Mouse (Mus musculus) kidney, postnatal 4 days (tissue): ENCODE data around the gene Fam53b.

Experiments
- DNase-seq, 2 experiments: peaks; one replicate each; pipeline ENCODE4 v3.0.0; 2021; ENCODE audit warnings: mixed read lengths in 2 of 2

Fam53b gene

DNA sequence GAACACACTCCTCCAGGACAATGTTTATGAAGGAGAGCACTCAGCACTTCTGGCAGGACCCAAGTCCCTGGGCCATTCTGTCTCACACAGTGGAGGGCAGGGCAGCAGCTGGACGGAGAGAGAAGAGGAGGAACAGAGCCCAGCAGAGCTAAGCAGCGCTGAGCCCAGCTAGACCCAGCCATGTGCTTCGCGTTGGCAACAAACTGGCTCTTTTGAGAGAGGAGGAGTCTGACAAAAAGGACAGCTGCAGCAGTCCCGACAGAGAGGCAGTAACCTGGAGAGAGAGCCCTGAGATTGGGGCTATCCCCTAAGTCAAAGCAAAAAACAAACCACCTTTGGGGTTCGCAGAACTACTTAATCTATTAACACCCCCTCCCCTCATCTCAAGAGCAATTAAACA, 3.3 kb downstream of the Fam53b start:
- DNase-seq, result peak; percentile 54 to 69

DNA sequence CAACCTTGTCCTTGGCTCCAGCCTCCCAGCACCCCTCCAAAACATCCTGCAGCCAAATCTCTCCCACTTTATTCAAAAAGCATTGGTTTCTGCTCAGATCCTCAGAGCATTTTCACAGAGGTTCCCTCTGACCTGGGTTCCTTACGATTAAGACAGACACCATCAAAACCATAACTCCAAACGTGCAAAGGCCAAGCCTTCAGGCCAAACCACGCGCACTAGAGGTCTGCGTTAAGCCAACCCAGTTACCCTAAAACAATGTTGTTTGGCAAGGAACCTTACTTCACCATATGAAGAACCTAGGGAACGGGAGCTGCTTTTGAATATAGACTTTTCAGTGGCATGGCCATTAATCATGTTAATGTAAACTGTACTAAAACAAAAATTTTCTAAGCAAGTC, 4.0 kb downstream of the Fam53b start:
- DNase-seq, result no peak

DNA sequence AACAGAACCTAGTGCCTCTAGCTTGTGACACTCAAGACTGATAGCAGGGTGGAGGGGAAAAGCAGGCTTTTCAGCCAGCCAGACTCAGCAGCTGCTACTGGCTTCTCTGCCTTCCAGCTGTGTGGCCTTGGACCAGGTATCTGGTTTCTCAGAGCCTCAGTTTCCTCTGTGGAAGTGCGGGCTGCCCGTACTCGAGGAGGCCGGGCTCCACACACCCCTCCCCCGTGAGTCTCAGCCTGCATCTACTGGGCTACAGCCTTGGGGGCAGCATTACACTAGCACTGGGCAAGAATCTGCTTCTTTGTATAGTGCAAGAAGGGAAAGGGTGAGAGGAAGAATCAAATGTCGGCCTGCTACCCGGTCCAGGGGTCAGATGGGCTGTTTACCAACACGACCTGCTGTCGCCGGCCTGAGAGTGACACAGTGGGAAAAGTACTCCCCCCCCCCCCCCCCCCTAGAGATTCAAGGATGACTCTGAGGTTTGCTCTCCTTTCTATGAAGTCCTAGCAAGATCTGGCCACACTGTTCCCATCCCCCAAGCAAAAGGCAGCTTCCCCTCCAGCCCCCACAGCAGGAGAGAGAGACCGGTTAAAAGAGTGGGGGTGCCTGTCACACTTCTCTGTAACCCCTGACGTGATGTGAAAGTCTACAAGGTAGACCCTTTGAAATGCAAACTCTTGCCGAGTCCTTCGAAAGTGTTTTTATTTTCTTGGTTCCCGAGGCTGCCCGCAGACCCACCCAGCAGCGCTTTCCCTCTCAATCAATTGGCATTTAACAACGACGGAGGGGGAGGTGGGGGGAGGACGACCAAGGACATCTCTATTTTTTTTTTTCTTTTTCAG, 4.6 kb downstream of the Fam53b start:
- DNase-seq, result peak in 1 of 2 experiments; percentile 62

DNA sequence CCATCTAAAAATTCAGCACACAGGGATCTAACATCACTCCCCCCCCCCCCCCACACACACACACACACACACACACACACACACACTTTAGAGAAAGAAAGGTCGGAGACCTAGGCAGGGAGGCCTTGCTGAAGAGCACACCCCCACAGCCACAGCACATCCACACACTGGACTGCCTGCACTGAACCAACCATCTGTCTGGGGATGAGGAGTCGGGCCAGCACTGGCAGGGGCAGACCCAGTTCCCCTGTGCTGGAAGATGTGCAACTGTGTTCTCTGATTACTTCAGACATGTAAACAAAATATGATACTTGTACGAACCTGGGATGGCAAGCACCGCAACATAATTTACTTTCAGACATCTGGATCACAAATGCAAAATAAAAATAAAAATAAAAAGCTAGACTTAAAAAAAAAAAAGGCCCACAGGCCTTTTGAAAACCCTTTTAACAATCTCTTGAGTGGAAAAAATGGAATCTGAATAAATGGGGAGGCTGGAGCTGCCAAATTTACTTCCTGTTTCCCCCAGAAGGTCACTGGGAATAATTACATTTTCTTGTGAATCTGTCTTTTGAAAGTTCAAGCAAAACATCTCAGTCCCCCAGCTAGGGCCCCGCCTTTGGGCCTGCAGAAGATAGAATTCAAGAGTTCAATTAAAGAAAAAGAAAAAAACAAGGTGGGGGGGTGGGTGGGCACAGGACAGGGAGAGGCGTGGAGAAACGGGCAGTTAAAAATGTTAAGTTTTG, 5.5 kb downstream of the Fam53b start:
- no peak for DNase-seq

DNA sequence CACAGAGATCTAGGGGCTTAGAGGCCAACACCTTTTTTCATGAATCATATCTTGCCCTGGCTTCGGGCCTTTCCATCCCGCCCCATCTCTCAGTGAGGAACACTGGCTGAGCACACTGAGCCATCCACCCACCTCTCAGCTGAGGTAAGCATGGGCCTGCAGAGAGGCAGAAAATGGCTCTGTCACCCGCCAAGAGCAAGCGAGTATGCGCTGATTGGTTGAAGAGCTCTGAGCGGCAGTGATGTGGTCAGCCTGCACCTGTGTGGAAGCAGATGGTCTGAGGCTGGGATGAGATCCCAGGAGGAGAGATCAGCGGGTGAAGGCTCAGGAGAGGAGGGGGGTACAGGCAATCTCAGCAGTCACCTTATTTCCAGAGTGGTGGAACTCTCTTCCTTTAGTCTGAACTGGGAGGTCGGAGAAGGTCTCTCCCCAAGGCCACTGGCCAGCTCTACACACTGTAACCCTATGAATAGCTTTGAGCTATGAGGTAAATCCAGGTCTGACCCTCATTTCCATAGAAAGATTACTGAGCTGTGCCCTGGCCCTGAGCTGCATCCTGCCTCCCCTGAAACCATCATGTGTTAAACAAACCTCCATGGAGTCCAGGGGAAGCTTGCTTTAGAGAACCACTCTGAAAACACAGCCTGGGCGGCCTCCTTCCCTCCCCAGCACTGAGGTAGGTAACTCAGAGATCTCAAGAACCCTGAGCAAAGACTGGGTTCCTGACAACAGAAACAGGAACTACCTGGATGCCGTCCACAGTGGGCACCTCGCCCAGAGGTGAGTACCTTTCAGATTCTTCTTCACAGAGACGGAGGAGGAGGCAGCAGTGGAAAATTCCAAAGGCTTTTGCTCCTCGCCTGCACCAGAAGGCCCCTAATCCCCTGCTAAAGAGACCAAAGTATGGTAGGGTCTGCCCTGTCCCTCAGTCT, 6.5 kb downstream of the Fam53b start:
- DNase-seq, result peak in 1 of 2 experiments; percentile 59

DNA sequence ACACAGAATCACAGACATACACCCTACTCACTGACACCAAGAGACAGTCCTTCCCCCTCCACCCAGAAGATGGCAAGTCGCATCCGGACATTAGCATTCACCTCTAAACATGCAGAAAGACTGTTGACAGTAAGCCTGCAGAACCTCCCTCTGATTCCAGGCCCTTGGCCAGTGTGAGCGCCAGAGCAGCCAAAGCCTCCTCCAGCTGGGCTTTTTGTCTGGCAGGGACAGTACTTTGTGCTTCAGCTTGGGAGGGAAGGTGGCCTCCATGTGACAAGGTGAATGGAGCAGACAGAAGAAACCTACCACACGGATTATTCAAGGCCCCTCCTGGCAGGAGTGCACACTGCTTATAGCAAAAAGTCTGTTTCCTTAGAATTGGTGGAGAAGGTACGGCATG, 7.4 kb downstream of the Fam53b start:
- DNase-seq, result no peak

DNA sequence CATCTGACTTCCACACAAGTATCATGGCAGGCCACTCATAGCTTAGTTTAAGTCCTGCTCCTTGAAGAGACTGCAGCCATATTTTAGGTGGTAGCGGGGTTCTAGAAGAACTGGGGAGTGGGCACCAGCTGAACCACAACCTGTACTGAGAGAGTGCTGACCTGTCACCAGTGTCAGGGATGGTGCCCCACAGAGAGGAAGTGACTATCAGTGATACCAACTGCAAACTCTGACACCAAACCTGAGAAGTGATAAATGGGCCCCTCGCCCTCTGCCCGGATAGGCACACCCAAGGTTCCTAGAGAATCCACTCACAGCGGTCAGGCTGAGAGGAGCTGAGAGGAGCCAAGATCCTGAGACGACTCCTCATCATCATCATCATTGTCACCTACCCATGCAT, 8.7 kb downstream of the Fam53b start:
- no peak for DNase-seq

DNA sequence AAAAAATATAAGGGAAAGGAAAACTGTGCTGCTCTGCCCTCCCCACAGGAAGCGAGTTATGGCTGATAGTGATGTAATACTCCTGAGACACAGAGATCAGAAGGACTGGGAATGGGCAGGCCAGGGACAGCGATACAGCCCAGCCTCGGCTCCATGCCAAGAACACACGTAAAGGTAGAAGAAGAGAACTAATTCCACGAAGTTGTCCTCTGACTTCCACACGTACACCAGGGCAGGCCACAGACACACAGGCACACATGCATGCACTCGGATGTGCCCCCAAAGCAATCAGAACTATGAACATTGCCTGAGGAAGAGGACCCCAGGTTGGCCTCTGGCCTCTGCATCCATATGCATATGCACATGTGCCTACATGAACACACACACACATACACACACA, 9.2 kb downstream of the Fam53b start:
- DNase-seq, result no peak

DNA sequence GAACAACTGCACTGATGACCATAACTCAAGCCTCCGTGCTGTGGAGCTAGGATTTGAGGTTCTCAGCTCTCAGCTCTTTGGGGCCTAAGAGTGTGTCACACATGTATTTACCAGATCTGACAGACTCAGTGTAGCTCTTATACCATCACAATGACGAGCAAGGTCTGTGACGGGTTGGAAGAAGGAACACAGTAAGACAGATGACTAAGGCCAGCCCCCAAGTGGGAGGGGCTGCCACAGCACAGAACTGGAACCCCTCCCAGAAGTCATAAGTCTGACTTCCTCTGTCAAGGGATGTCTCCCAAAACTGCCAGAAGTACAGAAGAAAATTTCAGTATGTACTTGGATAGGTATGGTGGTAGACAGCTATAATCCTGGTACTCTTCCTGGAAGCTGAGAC, 9.7 kb downstream of the Fam53b start:
- peak in 1 of 2 experiments; percentile 57 for DNase-seq

DNA sequence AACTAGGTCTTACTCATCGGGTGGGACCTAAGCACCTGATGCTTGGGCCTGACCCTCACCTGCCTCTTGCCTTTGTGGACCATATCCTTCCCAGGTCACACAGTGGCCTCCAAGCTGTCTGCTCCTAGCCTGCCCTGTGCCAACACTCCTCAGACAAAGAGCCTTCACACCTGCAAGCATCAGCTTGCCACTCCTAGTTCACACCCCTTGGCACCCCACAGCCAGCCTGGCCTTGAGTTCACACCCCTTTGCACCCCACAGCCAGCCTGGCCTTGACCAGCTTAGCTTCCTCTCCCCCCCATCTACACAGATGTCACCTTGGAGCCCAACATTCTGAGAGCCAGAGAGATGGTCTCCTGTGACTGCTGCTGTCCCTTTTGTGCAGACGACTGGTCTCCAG, 10.3 kb downstream of the Fam53b start:
- DNase-seq, result no peak

DNA sequence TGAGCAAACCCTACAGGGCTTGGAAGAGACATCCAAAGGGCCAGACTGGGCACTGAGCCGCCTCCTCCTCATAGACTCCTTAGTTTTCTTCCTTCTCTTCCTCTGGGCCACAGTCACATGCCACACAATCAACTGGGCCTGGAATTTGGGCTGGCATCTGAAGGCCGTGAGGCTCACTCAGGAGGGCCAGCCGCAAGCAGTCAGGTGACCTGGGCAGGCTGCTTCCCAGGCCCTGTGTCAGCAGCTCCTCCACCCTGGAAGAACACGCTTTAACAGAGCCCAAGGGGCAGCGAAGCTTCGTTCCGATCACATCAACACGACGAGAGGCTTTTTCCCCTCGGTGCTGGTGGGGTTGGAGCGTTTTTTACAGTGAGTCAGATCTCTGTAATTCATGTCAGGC, 11.0 kb downstream of the Fam53b start:
- DNase-seq, result no peak

DNA sequence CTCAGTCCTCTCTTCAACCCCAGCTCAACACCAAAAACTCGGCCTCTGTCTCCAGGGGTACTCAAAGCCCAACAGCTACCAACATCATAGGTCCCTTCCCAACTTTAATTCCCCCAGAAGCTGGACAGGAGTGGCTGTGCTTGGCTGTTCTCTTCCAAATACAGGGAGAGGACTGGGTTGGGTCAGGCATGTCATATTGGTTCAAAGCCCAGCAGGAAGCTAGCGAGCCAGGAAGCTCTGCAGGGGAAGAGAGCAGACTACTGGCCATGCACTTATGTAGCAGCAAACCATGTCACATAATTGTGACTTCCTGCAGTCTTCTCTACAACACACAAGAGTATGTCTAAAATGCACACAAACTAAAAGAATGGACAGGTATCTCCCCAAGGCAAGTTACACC, 11.6 kb downstream of the Fam53b start:
- no peak for DNase-seq

DNA sequence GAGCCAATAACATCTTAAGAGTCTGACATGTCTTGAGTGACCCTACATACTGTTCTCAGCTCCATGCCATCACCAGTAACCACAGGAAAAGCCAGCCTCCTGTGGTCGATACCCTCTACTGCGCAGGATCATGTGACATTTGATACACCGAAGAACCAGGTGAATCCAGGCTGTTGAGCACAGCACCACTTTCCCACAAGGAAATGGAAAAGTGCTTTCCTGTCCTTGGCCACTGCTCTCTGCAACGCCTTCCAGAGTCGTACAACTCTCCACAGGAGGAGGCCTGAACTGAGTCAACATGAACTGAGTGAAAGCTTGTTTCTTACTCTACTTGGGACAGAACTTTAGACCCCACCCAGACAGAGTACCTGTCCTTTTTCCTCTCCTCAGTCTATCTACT, 12.2 kb downstream of the Fam53b start:
- no peak for DNase-seq

DNA sequence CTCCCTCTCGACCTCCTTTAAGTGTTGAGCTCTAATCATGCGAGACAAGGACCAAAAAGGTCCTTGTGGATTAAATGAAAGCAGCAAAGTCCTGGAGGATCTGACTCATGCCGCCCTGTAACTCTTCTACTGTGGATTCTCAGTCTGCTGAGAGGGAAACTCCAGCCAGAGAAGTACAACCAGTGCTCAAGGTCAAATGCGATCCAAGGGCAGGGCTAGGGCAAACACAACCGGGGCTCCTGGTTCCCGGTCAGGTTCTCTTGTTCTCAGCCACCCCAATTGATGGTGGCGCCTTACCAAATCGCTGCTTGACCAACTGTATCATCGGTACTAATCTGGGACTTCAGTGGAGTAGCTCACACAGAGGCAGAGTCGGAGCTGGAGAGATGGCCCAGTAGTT, 12.8 kb downstream of the Fam53b start:
- peak in 1 of 2 experiments; percentile 54 for DNase-seq

DNA sequence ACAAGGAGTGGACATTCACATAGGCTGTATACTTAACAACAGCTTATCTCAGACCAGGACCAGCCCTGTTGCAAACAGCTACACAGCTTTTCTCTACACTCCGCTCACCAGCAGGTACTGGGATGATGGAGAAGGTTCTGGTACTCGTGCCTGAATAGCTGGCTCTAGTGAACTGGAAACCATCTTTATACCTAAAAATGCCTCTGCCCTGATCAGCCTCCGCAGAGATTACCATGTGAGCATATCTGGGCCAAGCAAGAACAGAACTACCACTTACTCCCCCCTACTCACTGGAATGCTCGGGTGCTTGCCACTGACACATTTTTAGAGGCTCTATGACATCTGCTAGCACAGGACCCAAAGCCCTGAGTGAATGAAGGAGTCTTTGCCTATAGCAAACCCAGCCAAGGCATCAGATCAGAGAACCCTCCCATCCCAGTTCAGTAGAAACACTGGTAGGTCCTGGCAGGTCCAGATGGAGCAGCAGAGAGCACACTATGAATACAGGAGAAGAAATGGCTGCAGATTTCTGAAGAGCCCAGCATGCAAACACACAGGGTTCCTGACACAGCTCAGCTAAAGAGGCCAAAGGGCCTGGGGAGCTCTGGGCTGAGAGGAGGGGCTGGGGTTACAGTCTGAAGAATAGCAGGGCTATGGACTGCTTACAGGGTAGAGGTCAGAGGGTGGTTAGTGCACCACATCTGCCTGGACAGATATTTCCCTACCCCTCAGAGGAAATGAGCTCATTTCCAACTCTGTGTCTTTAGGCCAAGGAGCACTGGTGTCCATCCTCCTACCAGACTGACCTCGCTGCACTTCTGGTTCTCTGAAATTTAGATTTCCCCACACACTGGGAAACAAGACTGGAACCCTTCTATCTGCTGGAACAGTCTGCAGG, 14.3 kb downstream of the Fam53b start:
- DNase-seq, result no peak

DNA sequence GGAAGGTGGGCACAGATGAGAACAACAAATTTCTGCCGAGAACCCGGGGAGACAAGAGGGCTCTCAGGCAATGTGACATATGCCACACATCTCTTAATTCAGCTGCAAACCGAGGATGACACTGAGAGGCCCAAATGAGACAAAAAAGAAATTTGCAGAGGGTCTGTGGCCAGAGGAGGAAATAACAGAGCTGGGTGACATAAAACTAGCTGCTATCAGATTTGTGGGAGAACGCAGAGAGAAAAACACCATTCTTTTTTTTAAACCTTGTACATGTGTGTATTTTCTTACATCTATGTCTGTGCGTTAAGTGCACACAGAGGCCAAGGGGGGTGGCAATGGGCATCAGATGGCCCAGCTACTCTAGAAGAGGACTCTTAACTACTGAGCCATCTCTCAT, 18.5 kb downstream of the Fam53b start:
- DNase-seq, result no peak

DNA sequence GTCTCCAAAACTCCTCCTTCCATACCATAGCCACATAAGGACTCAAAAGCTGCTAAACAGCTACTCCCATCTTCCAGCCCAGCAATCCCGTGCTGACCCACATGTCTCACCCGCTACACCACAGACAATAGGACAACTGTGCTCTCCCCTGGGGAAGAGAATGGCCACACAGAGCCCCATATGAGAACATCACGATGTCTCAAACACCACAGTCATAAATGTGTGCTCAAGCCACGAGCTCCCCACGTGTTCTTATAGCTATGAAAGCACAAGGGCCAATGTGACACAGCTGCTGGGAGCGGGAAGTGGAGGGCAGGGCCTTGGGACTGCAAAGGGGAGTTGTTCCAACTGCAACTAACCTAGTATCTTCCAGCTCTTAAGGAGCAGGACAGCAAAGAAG, 20.2 kb downstream of the Fam53b start:
- DNase-seq, result peak in 1 of 2 experiments; percentile 66

DNA sequence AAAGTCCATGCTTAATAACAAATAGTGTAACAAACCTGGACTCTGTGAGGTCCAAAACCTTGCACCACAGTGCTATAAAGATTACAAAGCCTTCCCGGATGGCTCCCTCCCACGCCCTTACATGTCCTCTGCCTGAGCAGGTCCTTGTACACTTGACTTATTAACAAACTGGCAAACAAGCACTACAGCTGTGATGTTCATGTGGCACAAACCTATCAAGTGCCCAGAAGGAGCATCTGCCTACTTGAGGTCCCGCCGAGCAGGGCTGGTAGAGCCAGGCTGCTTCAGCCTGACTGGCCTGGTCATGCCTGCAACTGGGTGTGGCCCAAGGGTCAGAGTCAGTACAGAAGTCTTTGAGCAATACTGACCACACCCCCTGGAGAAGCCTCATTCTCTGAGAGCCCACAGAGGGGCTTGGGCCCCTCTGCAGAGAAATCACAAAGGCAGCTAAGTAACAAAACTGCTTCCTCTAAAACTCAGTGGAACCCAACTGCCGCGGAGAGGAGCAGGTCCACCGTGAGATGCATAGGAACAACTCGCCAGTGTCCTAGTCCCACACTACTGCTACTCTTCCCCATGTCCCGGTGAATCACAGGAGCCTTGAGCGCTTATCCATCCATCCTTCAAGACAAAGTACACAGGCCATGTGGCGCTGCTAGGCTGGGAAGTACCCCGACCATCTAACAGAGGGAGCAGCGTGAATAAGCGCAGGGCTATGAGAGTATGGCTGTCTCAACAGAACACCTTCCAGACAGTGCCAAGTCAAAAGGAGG, 23.1 kb downstream of the Fam53b start:
- no peak for DNase-seq

DNA sequence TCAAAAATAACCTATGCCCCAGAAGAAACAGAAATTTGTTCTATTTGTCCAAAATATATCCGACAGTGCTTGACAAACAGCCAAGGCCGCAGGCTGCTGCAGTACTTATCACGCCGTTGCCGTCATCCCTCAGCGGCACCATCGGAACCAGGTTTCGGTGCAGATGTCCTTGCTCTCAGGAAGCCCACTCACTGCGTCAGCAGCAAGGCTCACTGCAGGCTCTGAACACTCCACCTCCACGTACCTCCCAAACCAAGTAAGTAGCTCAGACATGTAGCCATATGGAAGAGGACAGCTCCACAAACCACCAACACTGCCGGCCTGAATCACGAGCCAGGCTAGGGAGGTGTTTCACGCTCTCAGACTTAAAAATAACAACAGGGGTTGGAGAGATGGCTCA, 24.9 kb downstream of the Fam53b start:
- DNase-seq, result no peak

DNA sequence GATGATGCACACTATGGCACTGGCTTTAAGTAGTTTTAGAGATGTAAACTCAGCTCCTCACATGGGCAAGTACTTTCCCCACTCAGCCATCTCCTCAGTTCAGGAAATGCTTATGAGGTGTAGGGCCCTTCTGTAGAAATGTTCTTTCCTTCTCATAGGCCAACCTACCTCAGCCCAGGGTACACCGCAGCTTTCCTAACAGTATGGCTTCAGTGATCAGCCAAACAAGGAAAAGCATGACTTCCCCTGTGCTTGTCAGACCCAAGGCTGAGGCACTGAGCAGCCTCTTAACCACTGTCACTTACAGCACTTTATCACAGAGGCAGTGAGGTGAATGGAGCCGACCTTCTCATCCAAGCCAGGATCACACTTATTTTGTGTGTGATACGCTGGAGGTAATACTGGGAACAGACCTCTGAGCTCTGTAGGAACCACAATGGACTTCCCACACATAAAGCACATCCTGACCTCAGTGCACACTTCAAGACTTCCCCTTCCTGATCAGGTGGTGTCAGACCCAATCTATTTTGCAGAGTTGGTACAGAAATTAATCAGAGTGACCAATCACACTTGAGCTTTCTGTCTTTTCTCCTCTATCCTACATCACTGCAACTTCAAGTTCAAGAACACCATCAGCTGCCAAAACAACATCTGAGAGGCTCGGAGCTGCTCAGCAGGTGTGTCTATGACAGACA, 26.0 kb downstream of the Fam53b start:
- DNase-seq, result no peak

DNA sequence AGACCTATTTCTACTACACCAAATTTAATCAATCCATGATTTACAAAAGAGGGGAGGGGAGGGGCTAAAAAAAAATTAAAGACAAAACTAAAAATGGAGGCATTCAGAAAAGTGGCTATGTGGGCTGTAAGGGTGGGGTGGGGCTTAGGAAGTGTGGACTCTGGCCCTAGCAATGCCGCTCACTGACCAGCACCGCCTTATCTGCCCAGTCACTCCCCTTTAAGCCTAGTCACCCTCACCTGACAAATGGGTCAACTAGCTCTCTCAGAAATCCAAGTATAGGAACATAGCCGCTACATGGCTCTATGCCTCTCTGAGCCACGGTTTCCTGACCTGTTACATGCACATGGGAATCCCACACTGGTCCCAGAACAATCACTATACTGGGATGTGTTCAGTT, 26.7 kb downstream of the Fam53b start:
- DNase-seq, result no peak
